Mouse (Mus musculus): ENCODE data around the gene Trim47. TPM values are rescaled to one million over a fixed set of nuclear protein-coding genes. Genes with fewer than 3 reads are reported as not detected.

Trim47 gene
- total RNA-seq, 1 experiment from 2014 or later, result 21.3 TPM

- ATAC-seq (replicated peaks in 1 of 2; ENCODE audit: insufficient read depth in 1 of 2, low FRiP score in 2 of 2, low TSS enrichment in 1 of 2, low read depth in 1 of 2, poor library complexity in 2 of 2, severe bottlenecking in 2 of 2), result no peak
Measured at GRCm38 (mm10) chr11:116117241-116117640, 9.8 kb downstream of the Trim47 start.

GRCm38 (mm10) chr11:116111611-116112203 is 15.3 kb downstream of the Trim47 start:
- ATAC-seq (replicated peaks in 1 of 2; ENCODE audit: insufficient read depth in 1 of 2, low FRiP score in 2 of 2, low TSS enrichment in 1 of 2, low read depth in 1 of 2, poor library complexity in 2 of 2, severe bottlenecking in 2 of 2), result no peak

- ATAC-seq (replicated peaks in 1 of 2; ENCODE audit: insufficient read depth in 1 of 2, low FRiP score in 2 of 2, low TSS enrichment in 1 of 2, low read depth in 1 of 2, poor library complexity in 2 of 2, severe bottlenecking in 2 of 2), result no peak
Measured at GRCm38 (mm10) chr11:116111067-116111466, 15.9 kb downstream of the Trim47 start.

GRCm38 (mm10) chr11:116110540-116110939 is 16.5 kb downstream of the Trim47 start:
- peak in 1 of 2 experiments; percentile 22; a peak in 1 of 4 replicates for ATAC-seq (replicated peaks in 1 of 2; ENCODE audit: insufficient read depth in 1 of 2, low FRiP score in 2 of 2, low TSS enrichment in 1 of 2, low read depth in 1 of 2, poor library complexity in 2 of 2, severe bottlenecking in 2 of 2)

- ATAC-seq (replicated peaks in 1 of 2; ENCODE audit: insufficient read depth in 1 of 2, low FRiP score in 2 of 2, low TSS enrichment in 1 of 2, low read depth in 1 of 2, poor library complexity in 2 of 2, severe bottlenecking in 2 of 2), result 0 out of 4 replicates have a peak, but pooled peaks of 1 of the 2 experiments have one; percentile 24
Measured at GRCm38 (mm10) chr11:116110131-116110530, 16.9 kb downstream of the Trim47 start.

- ATAC-seq (replicated peaks in 1 of 2; ENCODE audit: insufficient read depth in 1 of 2, low FRiP score in 2 of 2, low TSS enrichment in 1 of 2, low read depth in 1 of 2, poor library complexity in 2 of 2, severe bottlenecking in 2 of 2), result peak in 1 of 2 experiments; percentile 34; a peak in 1 of 4 replicates
Measured at GRCm38 (mm10) chr11:116109441-116110081, 17.4 kb downstream of the Trim47 start.

GRCm38 (mm10) chr11:116108464-116109137 is 18.4 kb downstream of the Trim47 start:
- ATAC-seq (replicated peaks in 1 of 2; ENCODE audit: insufficient read depth in 1 of 2, low FRiP score in 2 of 2, low TSS enrichment in 1 of 2, low read depth in 1 of 2, poor library complexity in 2 of 2, severe bottlenecking in 2 of 2), result no peak

GRCm38 (mm10) chr11:116107777-116108285 is 19.2 kb downstream of the Trim47 start:
- ATAC-seq (replicated peaks in 1 of 2; ENCODE audit: insufficient read depth in 1 of 2, low FRiP score in 2 of 2, low TSS enrichment in 1 of 2, low read depth in 1 of 2, poor library complexity in 2 of 2, severe bottlenecking in 2 of 2), result no peak

GRCm38 (mm10) chr11:116106963-116107776 is 19.8 kb downstream of the Trim47 start:
- no peak for ATAC-seq (replicated peaks in 1 of 2; ENCODE audit: insufficient read depth in 1 of 2, low FRiP score in 2 of 2, low TSS enrichment in 1 of 2, low read depth in 1 of 2, poor library complexity in 2 of 2, severe bottlenecking in 2 of 2)

- no peak for ATAC-seq (replicated peaks in 1 of 2; ENCODE audit: insufficient read depth in 1 of 2, low FRiP score in 2 of 2, low TSS enrichment in 1 of 2, low read depth in 1 of 2, poor library complexity in 2 of 2, severe bottlenecking in 2 of 2)
Measured at GRCm38 (mm10) chr11:116106154-116106962, 20.7 kb downstream of the Trim47 start.

- no peak for ATAC-seq (replicated peaks in 1 of 2; ENCODE audit: insufficient read depth in 1 of 2, low FRiP score in 2 of 2, low TSS enrichment in 1 of 2, low read depth in 1 of 2, poor library complexity in 2 of 2, severe bottlenecking in 2 of 2)
Measured at GRCm38 (mm10) chr11:116105065-116105464, 21.9 kb downstream of the Trim47 start.

GRCm38 (mm10) chr11:116104006-116104646 is 22.9 kb downstream of the Trim47 start:
- ATAC-seq (replicated peaks in 1 of 2; ENCODE audit: insufficient read depth in 1 of 2, low FRiP score in 2 of 2, low TSS enrichment in 1 of 2, low read depth in 1 of 2, poor library complexity in 2 of 2, severe bottlenecking in 2 of 2), result no peak

- no peak for ATAC-seq (replicated peaks in 1 of 2; ENCODE audit: insufficient read depth in 1 of 2, low FRiP score in 2 of 2, low TSS enrichment in 1 of 2, low read depth in 1 of 2, poor library complexity in 2 of 2, severe bottlenecking in 2 of 2)
Measured at GRCm38 (mm10) chr11:116103572-116103971, 23.4 kb downstream of the Trim47 start.

GRCm38 (mm10) chr11:116102472-116102871 is 24.5 kb downstream of the Trim47 start:
- no peak for ATAC-seq (replicated peaks in 1 of 2; ENCODE audit: insufficient read depth in 1 of 2, low FRiP score in 2 of 2, low TSS enrichment in 1 of 2, low read depth in 1 of 2, poor library complexity in 2 of 2, severe bottlenecking in 2 of 2)

GRCm38 (mm10) chr11:116101931-116102381 is 25.1 kb downstream of the Trim47 start:
- ATAC-seq (replicated peaks in 1 of 2; ENCODE audit: insufficient read depth in 1 of 2, low FRiP score in 2 of 2, low TSS enrichment in 1 of 2, low read depth in 1 of 2, poor library complexity in 2 of 2, severe bottlenecking in 2 of 2), result peak in 1 of 2 experiments; percentile 28; a peak in 1 of 4 replicates

- no peak for ATAC-seq (replicated peaks in 1 of 2; ENCODE audit: insufficient read depth in 1 of 2, low FRiP score in 2 of 2, low TSS enrichment in 1 of 2, low read depth in 1 of 2, poor library complexity in 2 of 2, severe bottlenecking in 2 of 2)
Measured at GRCm38 (mm10) chr11:116100839-116101238, 26.2 kb downstream of the Trim47 start.

All from hematopoietic stem cell, adult 5-6 weeks (primary cell).